Mouse (Mus musculus) midbrain, embryonic 12.5 days (tissue): ENCODE measurements at regions not wholly inside any gene's neighbourhood (a gene's known extent, or its start where the extent isn't known, plus 50 kb on each side); places are given as distances from the start of the nearest gene placed in this dataset.

ENCODE experiments used
- ATAC-seq: fragments of 200-750 bp; cut with Nextera tagmentation; 2 replicates; pipeline ENCODE4 v1.8.0; 2017; ENCODE audit warnings: low read depth, moderate TSS enrichment, moderate library complexity; ENCODE audit not compliant: low FRiP score
- H3K27ac ChIP-seq: fragments of 300-500 bp; sonication (generic); replicated peaks from 2 replicates; pipeline ENCODE4 v1.5.1; 2016; ENCODE audit warnings: mild to moderate bottlenecking
- H3K27me3 ChIP-seq: fragments of 300-500 bp; sonication (generic); 2 replicates; pipeline ENCODE4 v1.6.1; 2016; ENCODE audit warnings: mild to moderate bottlenecking
- H3K36me3 ChIP-seq: fragments of 300-500 bp; sonication (generic); 2 replicates; pipeline ENCODE4 v1.6.1; 2016
- H3K4me1 ChIP-seq: fragments of 300-500 bp; sonication (generic); 2 replicates; pipeline ENCODE4 v1.6.1; 2016
- H3K4me2 ChIP-seq: fragments of 300-500 bp; sonication (generic); replicated peaks from 2 replicates; pipeline ENCODE4 v1.6.1; 2016; ENCODE audit warnings: mild to moderate bottlenecking, moderate library complexity
- H3K4me3 ChIP-seq: fragments of 300-500 bp; sonication (generic); 2 replicates; pipeline ENCODE4 v1.5.1; 2016; ENCODE audit warnings: mild to moderate bottlenecking
- H3K9ac ChIP-seq: fragments of 300-500 bp; sonication (generic); replicated peaks from 2 replicates; pipeline ENCODE4 v1.6.1; 2016; ENCODE audit warnings: mild to moderate bottlenecking, moderate library complexity
- H3K9me3 ChIP-seq: fragments of 300-500 bp; sonication (generic); 2 replicates; pipeline ENCODE4 v1.6.1; 2016; ENCODE audit warnings: mild to moderate bottlenecking
- WGBS: fragments of 180-500 bp; shearing (Covaris S2); methylation state at CpG from one replicate; pipeline ENCODE4 v1.1.7; 2016; 5-methylcytosine and 5-hydroxymethylcytosine counted together

DNA sequence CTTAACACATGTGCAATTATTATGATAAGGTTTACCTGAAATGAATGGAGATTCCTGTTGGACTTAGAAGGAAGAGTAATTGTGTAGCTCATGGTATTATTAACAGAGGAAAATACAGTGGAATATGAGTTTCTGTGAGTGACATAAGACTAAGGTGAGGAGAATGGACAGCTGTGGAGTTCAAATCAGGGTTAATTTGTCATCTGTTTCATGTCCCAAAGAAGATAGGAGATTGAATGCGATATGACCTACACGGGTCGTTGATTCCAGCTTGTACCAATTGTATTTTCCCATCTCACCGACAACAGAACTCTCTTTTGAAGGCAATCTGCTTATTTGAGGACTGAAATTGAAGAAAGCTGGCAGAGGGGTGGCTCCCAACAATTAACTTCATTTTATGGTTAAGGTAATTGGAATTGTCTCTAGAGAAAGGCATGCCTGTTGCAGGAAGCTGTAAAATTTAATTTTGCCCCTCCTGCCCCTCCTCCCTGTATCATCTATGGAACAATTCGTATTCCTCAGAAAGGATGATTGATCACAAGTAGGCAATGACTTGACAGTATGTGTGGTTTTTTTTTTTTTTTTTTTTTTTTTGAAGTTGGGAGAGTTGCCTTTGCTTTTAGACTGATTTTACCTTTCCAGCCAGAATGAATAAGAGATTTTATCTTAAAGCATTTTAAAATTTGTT lies 319.6 kb downstream of the Kcna4 start:
- Histone ChIP-seq H3K9ac (no peak overlapping the region), H3K4me3 (no peak overlapping the region), H3K4me2 (no peak overlapping the region), H3K4me1 (peaks cover 5% of the 10 kb centered on the region; the same call in 1 of the 2 replicates), H3K27ac (no peak overlapping the region), H3K9me3 (no peaks in the 10 kb centered on the region), H3K27me3 (no peaks in the 10 kb centered on the region), H3K36me3 (no peaks in the 10 kb centered on the region)
- ATAC-seq = no peak
- WGBS = 62% methylated on average over 5 of the region's 5 CpGs

DNA sequence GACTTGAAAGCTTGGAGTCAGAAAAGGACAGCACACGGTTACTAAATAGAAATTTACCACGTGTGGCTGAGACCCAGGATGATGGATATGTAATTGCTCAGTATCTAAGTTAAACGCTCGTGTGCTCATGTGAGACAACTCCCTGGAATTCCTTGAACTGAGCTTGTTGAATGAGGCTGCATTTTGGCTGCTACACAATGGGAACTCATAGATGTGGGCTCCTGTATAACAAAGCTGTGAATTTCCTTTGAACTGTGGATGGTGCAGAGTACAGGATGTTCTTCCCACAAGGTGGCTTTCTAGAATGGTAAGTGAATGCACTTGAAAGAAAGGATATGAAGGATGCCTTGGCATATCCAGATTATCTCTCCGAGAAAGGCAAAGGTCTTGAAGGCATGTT lies 321.4 kb downstream of the Kcna4 start:
- H3K27me3 ChIP-seq = no peaks in the 10 kb centered on the region
- WGBS = 67% methylated on average over 5 of the region's 5 CpGs
- no peak overlapping the region for H3K9ac ChIP-seq
- H3K27ac ChIP-seq = no peak overlapping the region
- H3K4me3 ChIP-seq = no peak overlapping the region
- no peak overlapping the region for H3K4me2 ChIP-seq
- no peaks in the 10 kb centered on the region for H3K36me3 ChIP-seq
- ATAC-seq = no peak
- peaks cover 5% of the 10 kb centered on the region; the same call in 1 of the 2 replicates for H3K4me1 ChIP-seq
- no peaks in the 10 kb centered on the region for H3K9me3 ChIP-seq

DNA sequence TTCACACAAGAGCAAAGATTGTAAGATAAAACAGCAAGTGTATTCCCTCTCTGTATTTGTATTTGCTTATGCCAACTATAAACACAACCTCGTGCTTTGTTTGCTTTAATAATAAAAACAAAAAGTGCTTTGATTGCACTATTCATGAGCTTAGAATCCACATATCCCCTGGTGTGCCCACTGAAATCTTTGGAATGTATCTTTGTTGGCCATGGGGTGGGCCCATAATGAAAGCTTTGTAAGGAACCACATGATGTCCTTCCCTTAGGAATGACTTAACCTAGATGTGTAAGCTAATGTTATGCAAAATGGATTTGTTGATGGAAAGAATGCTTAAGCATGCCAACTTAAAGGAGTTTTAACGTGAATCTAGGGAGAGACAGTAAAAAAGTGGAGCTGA lies 321.8 kb downstream of the Kcna4 start:
- H3K27ac ChIP-seq = no peak overlapping the region
- no peaks in the 10 kb centered on the region for H3K9me3 ChIP-seq
- H3K4me1 ChIP-seq = peaks cover 5% of the 10 kb centered on the region; the same call in 1 of the 2 replicates
- no peaks in the 10 kb centered on the region for H3K36me3 ChIP-seq
- no peak overlapping the region for H3K4me3 ChIP-seq
- no peak for ATAC-seq
- H3K27me3 ChIP-seq = no peaks in the 10 kb centered on the region
- no peak overlapping the region for H3K9ac ChIP-seq
- no peak overlapping the region for H3K4me2 ChIP-seq
- 17% methylated on average over 2 of the region's 2 CpGs for WGBS

DNA sequence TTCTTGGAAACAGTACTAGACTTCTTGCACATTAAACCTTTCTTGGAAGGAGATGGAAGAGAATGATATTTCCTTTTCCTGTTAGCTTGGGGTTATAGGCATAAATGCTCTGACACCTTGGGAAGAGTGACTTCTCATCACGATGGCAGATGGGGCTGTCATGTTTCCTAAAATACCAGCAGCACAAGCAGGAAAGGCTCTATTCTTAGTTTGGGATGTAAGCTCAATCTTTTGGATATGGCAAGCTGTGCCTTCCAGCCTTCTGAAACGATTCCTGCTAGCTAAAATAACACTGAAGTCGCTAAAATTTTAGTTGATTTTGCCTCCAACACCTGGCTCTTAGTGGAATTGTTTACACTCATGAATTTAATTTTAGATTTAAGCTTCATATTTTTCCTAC lies 324.3 kb downstream of the Kcna4 start:
- ATAC-seq = no peak
- H3K4me1 ChIP-seq = peaks cover 5% of the 10 kb centered on the region; the same call in 1 of the 2 replicates
- no peak overlapping the region for H3K9ac ChIP-seq
- no peaks in the 10 kb centered on the region for H3K9me3 ChIP-seq
- no peak overlapping the region for H3K4me3 ChIP-seq
- H3K36me3 ChIP-seq = no peaks in the 10 kb centered on the region
- WGBS = 67% methylated on average over 3 of the region's 3 CpGs
- H3K4me2 ChIP-seq = no peak overlapping the region
- H3K27ac ChIP-seq = no peak overlapping the region
- no peaks in the 10 kb centered on the region for H3K27me3 ChIP-seq

DNA sequence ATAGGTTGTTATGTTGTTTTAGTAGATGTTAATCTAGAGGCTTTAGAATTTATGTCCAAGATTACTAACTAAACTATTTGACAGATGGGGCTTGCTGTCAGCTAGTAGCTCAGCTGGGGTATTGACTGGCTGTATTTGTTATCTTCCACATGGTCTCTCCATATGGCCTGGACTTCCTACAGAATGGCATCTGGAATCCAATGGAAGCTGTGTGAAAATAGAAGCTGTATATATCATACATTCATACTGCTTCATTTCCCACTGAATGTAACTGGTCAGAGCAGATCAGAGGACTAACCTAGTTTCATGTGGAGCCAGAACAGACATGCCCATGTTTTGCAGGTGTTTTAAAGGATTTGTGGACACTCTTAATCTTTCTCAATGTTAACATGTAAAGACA lies 337.0 kb downstream of the Kcna4 start:
- no peak overlapping the region for H3K4me3 ChIP-seq
- H3K9me3 ChIP-seq = no peaks in the 10 kb centered on the region
- H3K9ac ChIP-seq = no peak overlapping the region
- no peak overlapping the region for H3K4me2 ChIP-seq
- no peaks in the 10 kb centered on the region for H3K36me3 ChIP-seq
- H3K27ac ChIP-seq = no peak overlapping the region
- H3K27me3 ChIP-seq = no peaks in the 10 kb centered on the region
- no peak for ATAC-seq
- no peaks in the 10 kb centered on the region for H3K4me1 ChIP-seq

DNA sequence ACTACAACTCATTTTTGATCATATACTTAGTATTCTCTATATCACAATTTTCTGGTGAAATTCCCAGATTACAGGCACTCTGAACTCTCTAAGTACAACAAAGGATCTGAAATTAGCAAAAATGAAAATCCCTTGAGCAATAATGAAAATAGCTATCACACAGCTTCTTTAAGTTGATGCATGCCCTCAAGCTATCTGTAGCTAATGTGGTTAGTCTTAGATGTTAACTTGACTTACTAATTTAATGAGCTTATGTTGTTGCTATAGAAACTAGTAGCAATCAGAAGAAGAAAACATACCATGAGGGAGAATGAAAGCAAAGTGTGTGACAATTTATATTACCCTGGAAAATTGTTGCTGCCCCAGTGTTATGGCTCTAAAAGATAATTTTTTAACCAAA lies 368.7 kb downstream of the Kcna4 start:
- H3K9me3 ChIP-seq = no peaks in the 10 kb centered on the region
- H3K4me3 ChIP-seq = no peak overlapping the region
- ATAC-seq = no peak
- H3K4me1 ChIP-seq = no peaks in the 10 kb centered on the region
- H3K27ac ChIP-seq = no peak overlapping the region
- H3K36me3 ChIP-seq = no peaks in the 10 kb centered on the region
- H3K9ac ChIP-seq = no peak overlapping the region
- H3K4me2 ChIP-seq = no peak overlapping the region
- no peaks in the 10 kb centered on the region for H3K27me3 ChIP-seq
